Mouse (Mus musculus): Measurements from ENCODE around the gene Ss18l1.

DNA sequence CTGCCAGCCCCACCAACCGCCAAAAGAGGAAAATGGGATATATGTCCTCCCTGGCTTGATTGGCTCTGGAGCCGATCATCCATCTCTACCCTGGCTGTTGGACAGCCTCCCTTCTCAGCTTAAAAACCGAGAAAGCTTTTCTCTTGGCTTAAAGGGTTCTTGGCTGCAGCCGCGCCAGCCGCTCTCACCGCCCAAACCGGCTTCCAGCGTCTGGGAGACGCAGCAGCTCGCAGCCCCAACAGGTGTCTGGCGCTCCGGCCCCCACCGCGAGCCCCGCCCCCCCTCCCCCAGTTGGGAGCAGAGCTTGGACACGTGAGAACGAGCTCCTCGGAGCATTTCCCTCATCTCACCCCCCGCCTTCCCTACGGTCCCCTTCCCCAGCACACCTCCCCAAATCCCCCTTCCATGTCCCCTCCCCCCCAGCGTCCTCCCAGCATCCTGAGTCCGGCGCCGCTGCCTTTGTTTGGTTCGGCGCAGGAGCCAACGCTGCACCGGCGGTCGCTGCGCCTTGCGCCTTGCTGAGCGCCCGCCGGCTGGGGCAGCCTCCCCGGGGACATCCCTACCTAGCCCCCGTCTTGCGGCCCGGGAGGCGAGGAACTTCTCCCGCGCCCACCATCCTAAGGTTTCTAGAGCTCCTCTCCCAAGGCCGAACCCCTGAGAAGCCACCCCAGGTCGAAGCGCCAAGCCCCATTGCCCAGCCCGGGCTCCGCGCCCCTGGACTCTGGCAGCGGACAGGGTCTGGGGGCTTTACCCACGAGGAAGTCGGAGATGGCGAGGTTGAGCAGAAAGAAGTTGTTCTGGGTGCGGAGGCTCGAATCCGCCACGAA lies 61.1 kb downstream of the Ss18l1 start:
- no peak for TF ChIP-seq CTCF (IDR thresholded peaks at IDR 0.05; ENCODE audit: extremely low read depth, insufficient read depth, low read length)
- no peak for TF ChIP-seq POLR2A (IDR thresholded peaks at IDR 0.05; ENCODE audit: extremely low read depth, insufficient read depth, low read length)
